Mouse (Mus musculus) ES-Bruce4 (cell line): ENCODE data around the gene Hipk2.

Experiments used
- CTCF ChIP-seq: IDR thresholded peaks from one replicate; pipeline ENCODE4 v1.8.1; 2011; ENCODE audit warnings: low read depth, low read length
- EP300 ChIP-seq: IDR thresholded peaks from 2 replicates; pipeline ENCODE4 v1.6.1; 2011; ENCODE audit warnings: low read depth, low read length; ENCODE audit not compliant: insufficient read depth

- TF ChIP-seq EP300 = no peak
- no peak for TF ChIP-seq CTCF
Observed at GRCm38 (mm10) chr6:38839891-38840290, 36.1 kb downstream of the Hipk2 start.
